Comparison of ENCODE assay signal across 8 mouse cellular contexts in genomic region chr19:5824043-5824825, GRCm38 (mm10). TPM values are rescaled to one million over a fixed set of nuclear protein-coding genes. Genes with fewer than 3 reads are reported as not detected.
DNase-seq lines count a peak whose midpoint lies in the region; ATAC-seq and TF ChIP-seq lines count a peak whose summit lies in the region.
"Had no signal": no experiment of that assay in that cellular context is flagged by ENCODE, and none has a peak within 500 bp of the region (broad histone marks: within the 10 kb centered on the region; RNA-seq: fewer than 3 reads in every experiment).

No protein-coding gene starts in this region.

- peaks cover 31% of the 10 kb centered on the region for H3K4me1 ChIP-seq in liver, adult 2 months (ENCODE audit: control insufficient read depth, insufficient read depth, low read length)
- peaks cover 39% of the 10 kb centered on the region for H3K4me1 ChIP-seq in embryonic facial prominence, embryonic 13.5 days
- H3K4me1 ChIP-seq in kidney, embryonic 15.5 days, result peaks cover 52% of the 10 kb centered on the region
- H3K4me1 ChIP-seq in thymus, adult 2 months (replicated peaks; ENCODE audit: control insufficient read depth, insufficient read depth, low read length), result peaks cover 37% of the 10 kb centered on the region

- no peak overlapping the region for H3K4me3 ChIP-seq in liver, adult 2 months (ENCODE audit: insufficient read depth, low read depth, low read length)
- H3K4me3 ChIP-seq in embryonic facial prominence, embryonic 13.5 days, result no peak overlapping the region
- H3K4me3 ChIP-seq in kidney, embryonic 15.5 days (replicated peaks), result no peak overlapping the region
- H3K4me3 ChIP-seq in thymus, adult 2 months (ENCODE audit: control insufficient read depth, insufficient read depth, low read length), result no peak overlapping the region
- H3K4me3 ChIP-seq: forebrain, embryonic 15.5 days had no signal

- peak; percentile 74 for DNase-seq in liver, adult 2 months (ENCODE audit: extremely low read depth, low read depth, low spot score)
- no peak for DNase-seq in liver
- DNase-seq in thymus, adult 2 months, result peak; percentile 49
- DNase-seq in urinary bladder, postnatal 36 days (ENCODE audit: low spot score in 2 of 2), result no peak

- peak; percentile 13; the same call in 1 of the 2 replicates for TF ChIP-seq CTCF in liver, adult 2 months (IDR thresholded peaks at IDR 0.05; ENCODE audit: low read depth, low read length)
- TF ChIP-seq CTCF in thymus, adult 2 months (IDR thresholded peaks at IDR 0.05; ENCODE audit: borderline replicate concordance, control insufficient read depth, extremely low read depth, insufficient read depth, low read length, poor library complexity), result no peak

- peak; percentile 40; the same call in 1 of the 2 replicates for TF ChIP-seq POLR2A in liver, adult 2 months (IDR thresholded peaks at IDR 0.05; ENCODE audit: extremely low read depth, insufficient read depth, low read length)
- no peak for TF ChIP-seq POLR2A in thymus, adult 2 months (IDR thresholded peaks at IDR 0.05; ENCODE audit: control insufficient read depth, extremely low read depth, insufficient read depth, low read length, poor library complexity)

- H3K36me3 ChIP-seq in liver, adult 2 months (ENCODE audit: control insufficient read depth, insufficient read depth, low read length), result peaks cover 40% of the 10 kb centered on the region
- H3K36me3 ChIP-seq in embryonic facial prominence, embryonic 13.5 days, result no peaks in the 10 kb centered on the region
- no peaks in the 10 kb centered on the region for H3K36me3 ChIP-seq in kidney, embryonic 15.5 days
- H3K36me3 ChIP-seq in thymus, adult 2 months (ENCODE audit: control insufficient read depth, insufficient read depth, low read length), result peaks cover 11% of the 10 kb centered on the region
- H3K36me3 ChIP-seq: forebrain, embryonic 15.5 days had no signal

- 32% methylated on average over 22 of the region's 22 CpGs for WGBS in liver, adult 2 months
- 64% methylated on average over 22 of the region's 22 CpGs for WGBS in embryonic facial prominence, embryonic 13.5 days
- 66% methylated on average over 22 of the region's 22 CpGs for WGBS in kidney, embryonic 15.5 days
- 49% methylated on average over 22 of the region's 22 CpGs for WGBS in thymus, adult 2 months

- H3K79me2 ChIP-seq in liver, adult 2 months (ENCODE audit: control insufficient read depth, insufficient read depth, low read length), result no peaks in the 10 kb centered on the region

- ATAC-seq in embryonic facial prominence, embryonic 13.5 days (ENCODE audit: insufficient number of reproducible peaks, insufficient read depth, low FRiP score, low TSS enrichment, low read depth), result no peak
- no peak for ATAC-seq in kidney, embryonic 15.5 days (replicated peaks; ENCODE audit: low FRiP score)
- ATAC-seq in CD4-positive, CD25-positive, alpha-beta regulatory T cell, adult 4 months, result no peak
- ATAC-seq: forebrain, embryonic 15.5 days had no signal

- H3K27me3 ChIP-seq in liver, adult 2 months (ENCODE audit: control insufficient read depth, insufficient read depth, low read length), result no peaks in the 10 kb centered on the region
- H3K27me3 ChIP-seq in embryonic facial prominence, embryonic 13.5 days, result no peaks in the 10 kb centered on the region
- H3K27me3 ChIP-seq in kidney, embryonic 15.5 days, result no peaks in the 10 kb centered on the region
- H3K27me3 ChIP-seq in thymus, adult 2 months (ENCODE audit: control insufficient read depth, insufficient read depth, low read length), result no peaks in the 10 kb centered on the region
- H3K27me3 ChIP-seq: forebrain, embryonic 15.5 days had no signal

- H3K9me3 ChIP-seq in embryonic facial prominence, embryonic 13.5 days, result no peaks in the 10 kb centered on the region
- no peaks in the 10 kb centered on the region for H3K9me3 ChIP-seq in kidney, embryonic 15.5 days (replicated peaks)
- H3K9me3 ChIP-seq: forebrain, embryonic 15.5 days had no signal

- H3K4me2 ChIP-seq in embryonic facial prominence, embryonic 13.5 days, result 0 out of 2 replicates have a peak overlapping the region, but pooled peaks have one; percentile 17
- no peak overlapping the region; the same call in 1 of the 2 replicates for H3K4me2 ChIP-seq in kidney, embryonic 15.5 days
- H3K4me2 ChIP-seq: forebrain, embryonic 15.5 days had no signal

- peak overlapping the region; percentile 64 for H3K27ac ChIP-seq in liver, adult 2 months (replicated peaks; ENCODE audit: insufficient read depth, low read depth, low read length)
- peak overlapping the region; percentile 68 for H3K27ac ChIP-seq in embryonic facial prominence, embryonic 13.5 days
- H3K27ac ChIP-seq in kidney, embryonic 15.5 days, result peak overlapping the region; percentile 76
- peak overlapping the region; percentile 96 for H3K27ac ChIP-seq in thymus, adult 2 months (ENCODE audit: control insufficient read depth, insufficient read depth, low read length)

- H3K9ac ChIP-seq in liver, adult 2 months (ENCODE audit: low read depth, low read length), result peak overlapping the region; percentile 47
- H3K9ac ChIP-seq in embryonic facial prominence, embryonic 13.5 days, result 0 out of 2 replicates have a peak overlapping the region, but pooled peaks have one; percentile 16
- no peak overlapping the region for H3K9ac ChIP-seq in kidney, embryonic 15.5 days
- H3K9ac ChIP-seq: forebrain, embryonic 15.5 days had no signal

RNA-seq across cellular contexts. Expression of gene Frmd8, which starts 50.8 kb away (rescaled TPM):
- 5.2 and 5.9 TPM in 2 replicates for total RNA-seq in liver, adult 2 months (2014; rRNA removed)
- 10.3 and 14.2 TPM in 2 replicates for polyA plus RNA-seq in liver, adult 2 months (2012; rRNA removed)
- 30.6 and 34.0 TPM in 2 replicates for polyA plus RNA-seq in embryonic facial prominence, embryonic 13.5 days (2015; fragmentation: Nextera tagmentation; extraction: Ambion mirVana)
- 40.2 and 43.1 TPM in 2 replicates for polyA plus RNA-seq in kidney, embryonic 15.5 days (2015; fragmentation: Nextera tagmentation; extraction: Ambion mirVana)
- 121 and 129 TPM in 2 replicates for polyA plus RNA-seq in thymus, adult 2 months (2012; rRNA removed)
- polyA plus RNA-seq in CD4-positive, CD25-positive, alpha-beta regulatory T cell, adult 4 months (2017; shearing (Covaris generic)), result 10 to 100 TPM; 62.6 to 85.3 TPM

RNA-seq across cellular contexts. Expression of gene Scyl1, which starts 53.0 kb away (rescaled TPM):
- total RNA-seq in liver, adult 2 months (2014; rRNA removed), result 28.9 and 35.9 TPM in 2 replicates
- 40.9 and 46.6 TPM in 2 replicates for polyA plus RNA-seq in liver, adult 2 months (2012; rRNA removed)
- polyA plus RNA-seq in embryonic facial prominence, embryonic 13.5 days (2015; fragmentation: Nextera tagmentation; extraction: Ambion mirVana), result 73.0 and 75.3 TPM in 2 replicates
- polyA plus RNA-seq in kidney, embryonic 15.5 days (2015; fragmentation: Nextera tagmentation; extraction: Ambion mirVana), result 69.6 and 76.0 TPM in 2 replicates
- polyA plus RNA-seq in thymus, adult 2 months (2012; rRNA removed), result 107 and 113 TPM in 2 replicates
- 10 to 100 TPM; 15.1 to 19.4 TPM for polyA plus RNA-seq in CD4-positive, CD25-positive, alpha-beta regulatory T cell, adult 4 months (2017; shearing (Covaris generic))

RNA-seq across cellular contexts. Expression of gene Slc25a45, which starts 53.4 kb away (rescaled TPM):
- 8.6 and 13.0 TPM in 2 replicates for total RNA-seq in liver, adult 2 months (2014; rRNA removed)
- polyA plus RNA-seq in liver, adult 2 months (2012; rRNA removed), result 52.8 and 57.7 TPM in 2 replicates
- polyA plus RNA-seq in embryonic facial prominence, embryonic 13.5 days (2015; fragmentation: Nextera tagmentation; extraction: Ambion mirVana), result 3.1 and 4.5 TPM in 2 replicates
- 8.1 and 8.5 TPM in 2 replicates for polyA plus RNA-seq in kidney, embryonic 15.5 days (2015; fragmentation: Nextera tagmentation; extraction: Ambion mirVana)
- 57.5 and 57.9 TPM in 2 replicates for polyA plus RNA-seq in thymus, adult 2 months (2012; rRNA removed)
- polyA plus RNA-seq in CD4-positive, CD25-positive, alpha-beta regulatory T cell, adult 4 months (2017; shearing (Covaris generic)), result 10 to 100 TPM; 51.6 to 73.7 TPM

Comparison
In these comparisons a context has a peak if more than half of its experiments do, and no peak if none do; other contexts are left out.
1. DNase-seq: peak in liver, adult 2 months (single experiment) and thymus, adult 2 months (single experiment); none in liver (single experiment) and urinary bladder, postnatal 36 days (0 of 2).
2. Peak in every context shown above with its lines, with median percentiles within 50 percentile points of each other: H3K27ac ChIP-seq.